Mouse (Mus musculus) neutrophil, adult 5-6 weeks (primary cell): Measurements from ENCODE around the gene Timm23. TPM values are rescaled to one million over a fixed set of nuclear protein-coding genes. Genes with fewer than 3 reads are reported as not detected.
"Not testable (repeated sequence)": the region's sequence is repeated elsewhere in the genome, so short reads cannot be mapped to it uniquely, and the experiment has no call there.

Source experiments
- ATAC-seq: fragments of 151-379, 151-347 bp; 2 replicates; pipeline ENCODE4 v1.8.0; 2017; ENCODE audit warnings: mild to moderate bottlenecking, moderate TSS enrichment; ENCODE audit not compliant: insufficient number of reproducible peaks, poor library complexity, low FRiP score, severe bottlenecking; ENCODE audit errors: extremely low read depth
- total RNA-seq: library from RNA; stranded (forward); fragments of 200-1000 nt; gene quantifications from 2 replicates; pipeline ENCODE4 v1.2.3, GENCODE M21; 2017

Gene Timm23
- total RNA-seq, result 43.3 and 46.4 TPM in 2 replicates

DNA sequence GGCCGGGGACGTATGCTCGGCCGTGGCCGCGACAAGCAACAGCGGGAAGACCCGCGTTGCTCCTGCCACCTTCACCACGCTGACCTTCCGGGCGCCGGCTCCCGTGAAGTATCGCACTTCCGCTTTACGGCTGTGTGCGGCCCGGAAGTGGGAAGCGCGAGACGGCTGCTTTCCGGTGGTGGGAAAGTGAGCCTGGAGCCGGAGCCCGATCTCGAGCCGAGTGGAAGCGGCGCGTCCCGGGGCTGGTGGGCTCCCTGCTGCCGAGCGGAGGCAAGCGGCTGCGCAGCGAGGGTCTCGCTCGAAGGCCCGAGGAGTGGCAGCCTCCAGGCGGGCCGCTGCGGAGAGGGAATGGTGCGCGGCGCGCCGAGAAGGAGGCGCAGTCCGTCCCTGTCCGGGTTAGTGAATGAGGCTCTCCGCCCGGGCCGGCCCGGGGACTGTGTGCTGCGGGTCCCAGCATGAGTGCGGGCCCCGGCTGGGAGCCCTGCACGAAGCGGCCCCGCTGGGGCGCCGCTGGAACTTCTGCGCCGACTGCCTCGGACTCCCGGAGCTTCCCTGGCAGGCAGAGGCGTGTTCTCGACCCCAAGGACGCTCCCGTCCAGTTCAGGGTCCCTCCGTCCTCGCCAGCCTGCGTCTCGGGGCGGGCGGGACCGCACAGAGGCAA, at the start of gene Timm23, which contains the start of gene Parg:
Timm23 (minus strand) TSS at position 108 of the 661 bp plus-strand sequence.
Parg (plus strand) TSS at position 159 of the 661 bp plus-strand sequence.
- peak; percentile 97 for ATAC-seq

DNA sequence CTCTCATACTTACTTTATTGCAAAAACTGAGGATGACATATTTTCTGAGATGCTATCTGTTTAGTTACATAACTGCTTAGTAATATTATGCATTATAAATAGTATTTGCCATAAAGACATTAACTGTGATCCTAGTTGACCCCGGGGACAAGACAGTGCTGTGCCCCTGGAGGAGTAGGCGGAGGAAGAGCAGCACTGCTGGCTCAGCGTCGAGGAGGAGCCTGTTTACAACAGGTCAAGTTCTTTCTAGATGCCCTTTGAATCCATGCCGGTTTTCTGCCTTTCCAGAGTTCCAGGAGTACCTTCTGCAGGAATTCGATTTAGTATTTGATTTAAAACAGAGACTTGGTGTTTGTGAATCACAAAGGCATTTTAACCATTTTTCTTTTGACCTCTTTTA, 47.9 kb upstream of the Timm23 start:
- ATAC-seq, result no peak

DNA sequence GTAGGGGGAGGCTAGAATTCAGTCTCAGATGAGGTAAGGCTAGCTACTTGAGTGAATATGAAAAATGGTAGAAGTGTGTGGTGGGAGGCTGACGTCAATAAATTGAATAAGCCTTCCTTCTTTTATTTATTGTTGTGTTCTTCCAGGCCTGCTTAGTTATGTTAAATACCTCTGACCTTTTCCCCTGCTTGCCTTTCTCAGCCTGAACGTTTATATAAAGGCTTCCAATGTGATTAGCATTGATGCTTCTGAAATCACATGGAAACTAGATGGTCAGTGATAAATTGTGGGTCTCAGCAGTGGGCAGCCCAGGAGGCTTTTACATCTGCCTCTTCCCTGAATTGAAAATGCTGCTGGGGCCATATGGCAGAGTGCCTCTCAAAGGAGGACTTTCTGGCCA, 44.3 kb upstream of the Timm23 start:
- no peak for ATAC-seq

DNA sequence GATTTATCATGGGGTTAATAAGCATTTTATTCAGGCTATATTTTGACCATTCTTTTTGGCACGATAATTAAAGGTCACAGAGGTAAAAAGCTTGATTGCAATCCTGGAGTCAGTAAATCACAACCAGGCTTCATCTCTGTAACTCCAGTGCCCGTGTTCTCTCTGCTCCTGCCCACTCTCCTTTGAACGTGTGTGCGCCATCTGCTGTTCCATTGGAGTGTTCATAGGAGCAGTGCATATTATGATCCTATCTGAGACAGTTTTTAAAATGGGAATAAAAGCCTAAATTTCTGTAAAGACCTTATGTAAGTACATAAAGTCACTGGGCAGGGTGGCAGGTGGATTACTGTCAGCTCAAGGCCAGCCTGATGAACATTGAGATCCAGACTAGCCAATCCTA, 40.7 kb upstream of the Timm23 start:
- ATAC-seq, result no peak

DNA sequence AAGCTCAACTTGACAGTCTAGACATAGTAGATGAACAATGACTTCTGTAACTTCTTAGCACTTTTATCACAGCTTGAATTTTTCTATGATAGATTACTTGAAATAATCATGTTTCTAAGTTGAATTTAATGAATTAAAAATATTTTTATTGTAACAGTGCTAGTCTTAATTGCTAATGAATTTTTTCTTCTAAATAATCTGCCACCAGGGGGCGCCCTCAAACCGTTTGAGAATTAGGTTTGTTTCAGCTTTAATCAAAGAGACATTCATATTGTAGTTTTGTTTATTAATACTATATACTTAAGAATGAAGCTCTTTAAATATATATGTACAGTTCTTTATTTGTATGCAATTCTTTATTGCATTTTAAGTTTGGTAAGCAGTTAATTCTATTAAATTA, 27.3 kb upstream of the Timm23 start:
- no peak for ATAC-seq

DNA sequence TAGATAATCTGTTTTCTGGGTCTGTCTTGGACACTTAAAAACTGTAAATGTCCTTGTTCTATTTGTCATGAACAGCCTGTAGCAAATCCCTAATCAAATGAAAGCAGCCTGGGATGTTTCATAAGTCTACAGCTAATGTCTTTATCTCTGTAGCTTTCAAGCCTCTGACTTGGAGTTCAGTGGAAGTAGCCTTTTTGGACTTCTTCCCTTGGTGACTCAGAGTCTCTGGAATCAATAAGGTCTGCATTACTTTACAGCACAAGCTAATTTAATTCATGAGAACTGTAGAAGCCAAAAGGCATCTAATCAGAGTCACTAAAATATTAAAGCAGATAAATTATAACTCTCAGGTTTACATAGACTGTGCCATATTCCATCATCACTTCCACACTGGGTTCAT, 24.9 kb upstream of the Timm23 start:
- no peak for ATAC-seq

DNA sequence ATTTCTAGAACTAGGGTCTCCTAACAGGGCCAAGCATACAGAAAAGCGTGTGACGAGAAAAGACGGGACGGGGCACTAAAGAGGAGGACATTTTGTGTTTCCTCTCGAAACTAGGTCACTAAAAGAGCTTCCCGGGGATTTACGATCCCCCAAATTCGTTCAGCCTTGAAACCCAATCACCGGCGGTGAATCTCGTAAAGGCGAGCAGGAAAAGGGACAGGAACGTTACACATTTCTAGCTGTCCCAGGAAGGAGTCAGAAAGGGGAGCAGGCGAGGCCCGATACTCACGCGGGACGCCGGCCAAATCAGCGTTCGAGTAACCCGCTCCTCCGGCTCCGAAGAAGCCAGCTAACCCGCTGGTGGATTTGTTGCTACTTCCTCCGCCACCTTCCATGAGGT, 344 bp downstream of the Timm23 start:
- no peak for ATAC-seq

DNA sequence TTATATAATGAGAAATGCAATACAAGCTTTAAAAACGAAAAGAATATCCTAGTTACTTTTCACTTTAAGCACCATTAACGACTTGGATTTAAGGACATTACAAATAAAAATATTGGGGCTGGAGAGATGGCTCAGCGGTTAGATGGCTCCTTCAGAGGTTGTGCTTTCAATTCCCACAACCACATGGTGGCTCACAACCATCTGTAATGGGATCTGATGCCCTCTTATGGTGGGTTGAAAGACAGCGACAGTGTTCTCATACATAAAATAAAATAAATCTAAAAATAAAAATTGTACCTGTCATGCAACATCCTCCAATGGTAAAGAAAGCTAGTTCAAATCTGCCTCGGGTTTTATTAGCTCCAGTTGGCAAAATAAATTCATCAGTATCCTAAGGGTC, 8.1 kb downstream of the Timm23 start:
- not testable (repeated sequence) for ATAC-seq

DNA sequence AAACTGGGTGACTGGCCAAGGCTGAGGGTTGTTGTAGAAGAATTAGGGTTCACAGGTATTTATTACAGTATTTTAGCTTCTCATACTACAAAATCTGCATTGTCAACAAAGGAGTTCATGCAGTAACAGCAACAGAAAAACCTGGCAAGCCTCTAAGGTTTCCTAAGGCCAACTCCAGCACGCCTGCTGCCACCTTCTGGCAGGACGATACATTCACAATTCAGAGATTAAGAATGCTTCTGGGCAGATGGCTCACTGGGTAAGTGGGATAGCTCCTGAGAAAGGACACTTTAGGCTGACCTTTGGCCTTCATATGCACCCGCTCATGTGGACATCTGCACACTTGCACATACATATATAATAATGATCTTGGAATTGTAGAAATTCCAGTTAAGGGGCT, 9.3 kb downstream of the Timm23 start:
- peak; percentile 76 for ATAC-seq

DNA sequence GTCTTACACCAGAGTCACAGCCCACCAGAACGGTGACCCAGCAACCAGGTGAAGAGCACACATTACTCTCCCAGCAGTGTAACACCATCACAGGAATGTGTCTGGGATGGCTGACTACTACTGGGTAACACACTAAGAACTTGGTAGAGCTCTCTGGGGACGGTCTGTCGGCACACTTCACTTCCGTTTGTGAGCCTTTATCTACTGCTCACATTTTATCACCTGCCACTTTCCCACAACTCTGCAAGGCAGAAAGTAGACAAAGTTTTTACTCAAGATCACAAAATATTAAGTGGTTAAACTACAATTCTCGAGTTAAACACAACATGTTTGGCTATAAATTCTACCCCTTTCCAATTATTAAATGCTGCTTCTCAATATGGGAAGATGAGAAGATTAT, 9.8 kb downstream of the Timm23 start:
- no peak for ATAC-seq

DNA sequence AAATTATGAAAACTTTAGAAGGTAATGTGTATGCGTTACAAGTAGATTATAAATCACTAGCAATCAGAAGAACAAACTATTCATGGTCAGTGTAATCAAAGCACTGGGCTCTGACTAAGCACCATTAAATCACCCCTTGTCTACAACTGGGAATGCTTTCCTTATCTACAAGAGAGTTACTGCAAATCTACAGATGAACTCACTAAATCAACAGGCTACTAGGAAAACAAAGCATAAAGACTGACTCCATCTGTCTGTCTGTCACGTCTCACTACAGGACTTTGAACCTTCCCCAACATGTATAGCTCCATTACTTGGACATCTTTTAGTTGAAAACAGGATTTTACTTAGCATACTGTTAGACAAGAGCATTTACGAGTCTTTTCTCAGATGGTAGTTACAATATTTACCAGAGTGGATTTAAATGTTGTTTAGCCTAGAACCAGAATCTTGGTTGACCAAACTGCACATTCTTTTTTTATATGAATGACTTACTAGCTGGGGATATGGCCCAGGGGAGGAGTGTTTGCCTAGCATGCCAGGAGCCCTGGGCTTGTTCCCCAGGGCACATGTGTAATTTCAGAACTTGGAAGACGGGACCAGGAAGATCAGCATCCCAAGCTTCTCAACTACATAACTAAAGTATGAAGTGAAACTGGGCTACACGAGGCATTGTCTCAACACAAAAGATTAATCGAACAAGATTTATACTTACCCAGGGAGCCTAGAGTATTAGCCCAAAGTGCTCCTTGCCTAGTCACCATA, 10.9 kb downstream of the Timm23 start:
- no peak for ATAC-seq

DNA sequence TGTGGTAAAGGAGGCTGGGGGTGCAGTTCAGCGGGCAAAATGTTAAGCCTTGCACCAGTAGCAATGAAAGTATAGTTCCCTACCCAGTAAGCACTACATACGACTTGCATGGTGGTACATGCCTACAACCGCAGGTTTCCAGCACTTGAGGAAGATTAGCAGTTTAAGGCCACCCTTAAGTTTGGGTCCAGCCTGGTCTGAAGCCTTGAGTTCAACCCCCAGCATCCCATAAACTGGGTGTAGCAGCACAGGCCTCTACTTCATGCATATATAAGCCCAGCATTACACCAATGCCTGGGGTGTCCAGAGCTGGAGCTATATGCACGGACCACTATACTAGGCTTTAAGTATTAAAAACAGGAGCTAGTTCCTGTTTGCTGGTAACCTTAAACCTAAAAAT, 17.9 kb downstream of the Timm23 start:
- ATAC-seq, result no peak

DNA sequence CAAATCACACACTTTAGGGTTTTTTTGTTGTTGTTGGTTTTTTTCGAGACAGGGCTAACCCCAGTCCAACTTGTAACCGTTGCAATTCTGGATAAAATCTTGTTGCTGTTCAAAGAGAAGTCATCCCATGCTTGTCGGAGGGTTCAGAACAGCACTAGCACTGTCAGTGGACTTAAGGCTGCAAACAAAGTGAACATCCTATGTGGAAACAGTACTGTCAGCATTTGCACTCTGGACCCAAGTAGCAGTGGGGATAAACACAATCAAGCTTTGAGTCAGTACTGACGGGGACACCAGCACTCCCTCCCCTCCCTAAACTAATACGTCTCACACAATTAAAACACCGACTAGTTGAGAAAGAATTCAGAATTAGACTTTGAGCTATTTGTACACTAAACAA, 20.8 kb downstream of the Timm23 start:
- no peak for ATAC-seq

DNA sequence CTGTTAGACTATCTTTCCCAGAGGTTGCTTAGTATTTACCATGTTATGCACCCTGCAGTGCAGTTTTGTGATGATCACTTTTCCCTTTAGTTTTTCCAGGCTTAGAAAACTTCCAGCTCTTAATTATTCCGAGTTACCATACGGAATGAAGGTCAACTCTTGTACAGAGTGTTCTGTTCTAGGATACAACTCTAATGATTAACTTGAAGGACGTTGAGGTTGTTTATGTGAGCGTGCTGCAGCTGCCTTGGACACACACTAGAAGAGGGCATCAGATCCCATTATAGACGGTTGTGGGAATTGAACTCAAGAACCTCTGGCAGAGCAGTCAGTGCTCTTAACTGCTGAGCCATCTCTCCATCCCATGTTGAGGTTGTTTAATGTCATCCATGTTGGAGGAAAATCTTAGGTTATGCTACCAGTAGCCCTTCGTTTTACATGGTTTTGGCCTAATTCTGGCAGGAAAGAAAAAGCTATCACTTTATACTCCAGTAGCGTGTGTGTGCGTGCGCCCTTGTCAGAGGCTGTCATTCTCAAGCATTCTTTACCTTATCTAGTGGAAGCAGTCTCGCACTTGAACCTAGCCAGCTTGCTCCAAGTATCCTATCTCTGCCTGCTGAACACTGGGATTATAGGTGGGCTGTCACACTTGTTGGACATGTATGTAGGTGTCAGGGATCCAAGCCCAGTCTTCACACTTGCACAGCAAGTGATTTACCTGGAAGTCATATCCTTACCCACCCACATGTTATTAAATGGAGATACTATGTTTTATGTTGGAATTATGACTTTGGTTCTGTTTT, 22.1 kb downstream of the Timm23 start:
- no peak for ATAC-seq

DNA sequence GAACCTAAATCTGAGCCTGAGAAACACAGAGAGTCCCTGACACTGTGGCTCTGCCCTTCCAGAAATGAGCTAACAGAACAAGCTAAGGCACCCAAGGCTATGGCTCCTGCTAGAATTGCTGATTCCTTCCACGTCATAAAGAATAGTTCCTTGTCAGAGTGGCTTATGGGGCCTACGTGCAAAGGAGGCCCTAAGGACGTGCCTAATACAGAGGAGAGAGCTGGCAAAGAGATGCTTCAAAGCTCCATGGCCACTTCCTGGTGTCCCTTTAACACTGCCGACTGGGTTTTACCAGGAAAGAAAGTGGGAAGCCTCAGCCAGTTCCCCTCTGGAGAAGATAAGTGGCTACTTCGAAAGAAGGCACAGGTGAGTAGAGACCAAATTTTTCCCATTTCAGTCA, 25.1 kb downstream of the Timm23 start:
- not testable (repeated sequence) for ATAC-seq

DNA sequence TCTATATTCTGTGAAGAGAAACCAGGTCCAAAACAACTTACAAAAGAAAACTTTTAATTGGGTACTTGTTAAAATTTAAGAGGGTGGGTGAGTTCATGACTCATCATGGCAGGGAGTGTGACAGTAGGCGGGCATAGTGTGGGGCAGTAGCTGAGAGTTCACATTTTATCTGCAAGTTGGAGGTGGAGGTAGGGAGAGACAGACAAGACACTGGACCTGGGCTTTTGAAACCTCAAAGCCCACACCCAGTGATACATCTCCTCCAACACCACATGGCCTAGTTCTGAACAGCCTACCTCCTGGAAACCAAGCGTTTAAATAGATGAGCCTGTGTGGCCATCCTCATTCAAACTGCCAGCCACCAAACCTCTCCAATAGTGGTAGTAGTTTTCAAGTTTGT, 26.4 kb downstream of the Timm23 start:
- ATAC-seq, result no peak

DNA sequence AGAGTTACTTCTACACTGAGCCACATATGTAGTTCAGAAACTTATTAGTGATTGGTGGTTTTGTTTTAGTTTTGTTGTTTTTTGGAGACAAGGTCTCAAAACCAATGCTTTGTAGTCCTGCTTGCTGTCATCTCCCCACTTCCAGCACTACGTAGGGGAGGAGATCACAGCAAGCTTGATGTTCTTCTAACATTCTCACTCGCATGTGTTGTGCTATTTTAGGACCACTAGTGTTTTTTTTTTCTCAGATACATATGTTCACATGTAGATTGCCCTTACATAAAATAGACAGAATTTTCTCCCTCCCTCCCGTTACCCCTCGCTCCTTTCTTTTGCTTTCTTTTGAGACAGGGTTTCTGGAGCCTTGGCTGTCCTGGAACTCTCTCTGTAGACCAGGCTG, 31.6 kb downstream of the Timm23 start:
- no peak for ATAC-seq

DNA sequence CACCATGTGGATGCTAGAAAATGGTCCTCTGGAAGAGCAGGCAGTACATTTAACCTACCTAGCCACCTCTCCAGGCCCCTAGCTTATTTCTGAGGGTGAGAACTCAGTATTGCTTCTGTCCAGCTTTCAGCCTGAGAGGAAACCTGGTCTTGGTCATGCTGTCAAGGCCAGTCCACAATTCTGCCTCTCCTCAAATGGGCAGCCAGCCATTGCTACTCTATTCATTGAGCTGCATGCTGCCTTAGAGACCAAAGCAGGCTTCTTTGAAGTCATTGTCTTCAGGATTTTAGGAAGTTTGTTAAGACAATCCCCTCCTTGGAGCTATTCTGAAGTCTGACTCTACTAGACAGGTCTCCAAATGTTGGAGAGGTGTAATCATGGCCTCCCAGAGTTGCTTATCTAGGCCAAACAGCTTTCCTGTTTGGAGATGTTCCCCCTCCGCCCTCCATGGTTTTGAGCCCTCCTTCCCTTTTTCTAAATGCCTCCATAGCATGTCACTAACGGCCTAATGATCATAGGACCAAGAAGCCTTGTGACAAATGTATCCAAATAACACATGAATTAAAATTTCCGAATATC, 33.0 kb downstream of the Timm23 start:
- no peak for ATAC-seq

DNA sequence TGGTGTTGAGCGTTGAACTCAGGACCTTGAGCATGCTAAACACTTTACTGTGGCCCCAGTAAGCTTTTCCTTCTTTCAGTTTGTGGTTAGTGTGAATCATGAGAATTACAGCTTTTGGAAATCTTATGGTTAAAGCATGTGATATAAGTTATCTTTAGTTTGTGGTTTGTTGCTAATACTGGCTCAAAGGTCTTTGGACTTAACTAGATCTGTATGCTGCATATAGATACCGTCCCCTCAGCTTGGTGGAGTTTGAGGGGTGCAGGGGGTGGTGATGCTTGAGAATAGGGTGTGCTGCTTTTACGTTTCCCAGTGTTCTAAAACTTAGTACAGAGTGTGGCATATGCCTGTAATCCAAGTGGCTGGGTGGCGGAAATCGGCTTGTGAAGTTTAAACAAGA, 34.4 kb downstream of the Timm23 start:
- ATAC-seq, result no peak
